21 mouse cellular contexts compared by ENCODE assay signal in the genomic region with DNA sequence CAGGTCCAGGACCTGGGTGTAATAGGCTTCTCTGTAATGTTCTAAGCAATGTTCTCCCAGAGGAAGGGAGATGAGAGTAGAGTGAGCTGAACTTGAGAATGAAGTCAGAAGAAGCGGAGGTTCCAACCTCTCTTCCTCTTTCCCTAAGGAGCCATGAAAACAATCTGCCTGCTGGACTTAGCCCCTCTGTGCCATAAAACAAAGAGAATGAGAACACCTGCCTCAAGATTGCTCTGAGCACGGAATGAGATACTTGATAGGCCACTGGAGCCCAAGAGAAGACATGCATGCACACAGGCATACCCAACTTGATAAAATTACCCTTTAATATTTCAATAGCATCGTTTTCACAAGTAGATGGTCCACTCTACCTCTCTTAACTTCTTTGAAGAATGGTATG.
DNase-seq lines count a peak whose midpoint lies in the region; ATAC-seq and TF ChIP-seq lines count a peak whose summit lies in the region.
"Had no signal": no experiment of that assay in that cellular context is flagged by ENCODE, and none has a peak within 500 bp of the region (broad histone marks: within the 10 kb centered on the region; RNA-seq: fewer than 3 reads in every experiment).

No protein-coding gene starts in this region.

- H3K27ac ChIP-seq in intestine, embryonic 15.5 days = no peak overlapping the region
- H3K27ac ChIP-seq in intestine, embryonic 16.5 days (ENCODE audit: low read length) = no peak overlapping the region
- no peak overlapping the region for H3K27ac ChIP-seq in intestine, postnatal 0 days (ENCODE audit: low read depth, low read length)
- H3K27ac ChIP-seq in forebrain, embryonic 13.5 days = no peak overlapping the region

- H3K4me1 ChIP-seq in intestine, embryonic 15.5 days (replicated peaks) = no peaks in the 10 kb centered on the region
- H3K4me1 ChIP-seq in intestine, embryonic 16.5 days (ENCODE audit: control insufficient read depth, insufficient read depth, low read length) = peaks cover 7% of the 10 kb centered on the region; the same call in 1 of the 2 replicates
- peaks cover 9% of the 10 kb centered on the region; the same call in 1 of the 2 replicates for H3K4me1 ChIP-seq in intestine, postnatal 0 days (replicated peaks; ENCODE audit: control insufficient read depth, insufficient read depth, low read length)
- H3K4me1 ChIP-seq in forebrain, embryonic 13.5 days = no peaks in the 10 kb centered on the region

- no peak overlapping the region for H3K4me3 ChIP-seq in intestine, embryonic 15.5 days (replicated peaks)
- H3K4me3 ChIP-seq in intestine, embryonic 16.5 days (ENCODE audit: low read length) = no peak overlapping the region
- H3K4me3 ChIP-seq in intestine, postnatal 0 days (ENCODE audit: low read depth, low read length) = no peak overlapping the region
- H3K4me3 ChIP-seq in forebrain, embryonic 13.5 days = no peak overlapping the region

- no peak for TF ChIP-seq CTCF in intestine, postnatal 0 days (IDR thresholded peaks at IDR 0.05; ENCODE audit: low read depth)

- DNase-seq in lung, postnatal 4 days = no peak
- no peak for DNase-seq in right cerebral cortex, postnatal 4 days
- DNase-seq: adrenal gland, adult 2 months; adrenal gland, adult 8-10 months; adrenal gland, postnatal 10 days; adrenal gland, postnatal 14 days; adrenal gland, postnatal 25 days; adrenal gland, postnatal 36 days; B cell, adult 2 months; cerebellum, adult 11 months; cerebellum, adult 11-12 months; cerebellum, adult 18-20 months had no signal

- H3K27me3 ChIP-seq in intestine, embryonic 15.5 days (replicated peaks) = no peaks in the 10 kb centered on the region
- no peaks in the 10 kb centered on the region for H3K27me3 ChIP-seq in intestine, embryonic 16.5 days (replicated peaks; ENCODE audit: control insufficient read depth, insufficient read depth, low read length)
- H3K27me3 ChIP-seq in intestine, postnatal 0 days (replicated peaks; ENCODE audit: control insufficient read depth, insufficient read depth, low read length) = no peaks in the 10 kb centered on the region
- H3K27me3 ChIP-seq in forebrain, embryonic 13.5 days = no peaks in the 10 kb centered on the region
- H3K27me3 ChIP-seq: CH12.LX, Patski had no signal

- H3K9me3 ChIP-seq in intestine, embryonic 15.5 days = no peaks in the 10 kb centered on the region
- H3K9me3 ChIP-seq in intestine, embryonic 16.5 days (ENCODE audit: control insufficient read depth, low read length) = no peaks in the 10 kb centered on the region
- no peaks in the 10 kb centered on the region for H3K9me3 ChIP-seq in intestine, postnatal 0 days (ENCODE audit: control insufficient read depth)
- H3K9me3 ChIP-seq in forebrain, embryonic 13.5 days (replicated peaks) = no peaks in the 10 kb centered on the region

- H3K9ac ChIP-seq in intestine, embryonic 15.5 days = no peak overlapping the region
- no peak overlapping the region for H3K9ac ChIP-seq in intestine, embryonic 16.5 days (ENCODE audit: low read depth, low read length)
- no peak overlapping the region for H3K9ac ChIP-seq in intestine, postnatal 0 days (ENCODE audit: low read depth, low read length)
- H3K9ac ChIP-seq in forebrain, embryonic 13.5 days = no peak overlapping the region

- H3K4me2 ChIP-seq in intestine, embryonic 15.5 days (replicated peaks) = no peak overlapping the region
- no peak overlapping the region for H3K4me2 ChIP-seq in intestine, embryonic 16.5 days (ENCODE audit: low read depth, low read length)
- no peak overlapping the region for H3K4me2 ChIP-seq in intestine, postnatal 0 days (replicated peaks; ENCODE audit: low read depth)
- no peak overlapping the region for H3K4me2 ChIP-seq in forebrain, embryonic 13.5 days

- no peaks in the 10 kb centered on the region for H3K36me3 ChIP-seq in intestine, embryonic 15.5 days
- no peaks in the 10 kb centered on the region for H3K36me3 ChIP-seq in intestine, embryonic 16.5 days (ENCODE audit: control insufficient read depth, insufficient read depth, low read length)
- H3K36me3 ChIP-seq in intestine, postnatal 0 days (ENCODE audit: control insufficient read depth, insufficient read depth) = no peaks in the 10 kb centered on the region
- H3K36me3 ChIP-seq in forebrain, embryonic 13.5 days (ENCODE audit: poor library complexity, severe bottlenecking) = no peaks in the 10 kb centered on the region
- H3K36me3 ChIP-seq: G1E had no signal

- 77% methylated on average over 3 of the region's 3 CpGs for WGBS in intestine, embryonic 15.5 days
- 72% methylated on average over 3 of the region's 3 CpGs for WGBS in intestine, embryonic 16.5 days
- 58% methylated on average over 3 of the region's 3 CpGs for WGBS in intestine, postnatal 0 days
- WGBS in forebrain, embryonic 13.5 days = 88% methylated on average over 3 of the region's 3 CpGs

- peak; percentile 79 for ATAC-seq in intestine, embryonic 15.5 days
- peak; percentile 86 for ATAC-seq in intestine, embryonic 16.5 days
- ATAC-seq in intestine, postnatal 0 days = peak; percentile 61
- ATAC-seq in forebrain, embryonic 13.5 days = no peak
- ATAC-seq: activated CD4-positive, CD25-positive, alpha-beta regulatory T cell, adult 4 months; CD4-positive, CD25-positive, alpha-beta regulatory T cell, adult 4 months; Patski had no signal
